Mouse (Mus musculus) MEL (cell line): Measurements from ENCODE around the gene Tgfb1i1. TPM values are rescaled to one million over a fixed set of nuclear protein-coding genes. Genes with fewer than 3 reads are reported as not detected.

Source experiments
- DNase-seq: peaks from one replicate; pipeline ENCODE4 v3.0.0; 2011; ENCODE audit warnings: low read depth, low spot score
- H3K27ac ChIP-seq: 2 replicates; pipeline ENCODE4 v1.5.1; 2012; ENCODE audit warnings: low read depth, mild to moderate bottlenecking, control low read depth, low read length, moderate library complexity; ENCODE audit not compliant: control insufficient read depth
- H3K27me3 ChIP-seq, 2 experiments: fragments of 150-350 bp in 1 of 2; sonication (generic) in 1 of 2; 2 replicates each; pipeline ENCODE4 v1.6.1; 2012; ENCODE audit warnings: low read length in 2 of 2, mild to moderate bottlenecking in 2 of 2, improper control_type of control experiment in 1 of 2, moderate library complexity in 1 of 2; ENCODE audit not compliant: insufficient read depth in 2 of 2, control insufficient read depth in 1 of 2
- H3K36me3 ChIP-seq, 2 experiments: 2 replicates each; pipeline ENCODE4 v1.6.1; 2012 to 2014; ENCODE audit warnings: low read length in 2 of 2, improper control_type of control experiment in 1 of 2, inconsistent platforms in 1 of 2, mild to moderate bottlenecking in 1 of 2; ENCODE audit not compliant: insufficient read depth in 2 of 2, control insufficient read depth in 1 of 2
- H3K4me1 ChIP-seq, 2 experiments: fragments of 150-350 bp in 1 of 2; sonication (generic) in 1 of 2; 2 replicates each; pipeline ENCODE4 v1.6.1; 2012; ENCODE audit warnings: low read length in 2 of 2, improper control_type of control experiment in 1 of 2, mild to moderate bottlenecking in 1 of 2; ENCODE audit not compliant: insufficient read depth in 2 of 2, control insufficient read depth in 1 of 2
- H3K4me3 ChIP-seq, 2 experiments: fragments of 150-350 bp in 1 of 2; sonication (generic) in 1 of 2; 2 replicates each; pipeline ENCODE4 v1.5.1; 2012; ENCODE audit warnings: low read depth in 2 of 2, low read length in 2 of 2, mild to moderate bottlenecking in 2 of 2, moderate library complexity in 2 of 2, control low read depth in 1 of 2, improper control_type of control experiment in 1 of 2; ENCODE audit not compliant: control insufficient read depth in 1 of 2, insufficient read depth in 1 of 2
- H3K79me2 ChIP-seq: 2 replicates; pipeline ENCODE4 v1.6.1; 2012; ENCODE audit warnings: mild to moderate bottlenecking, low read length, moderate library complexity; ENCODE audit not compliant: control insufficient read depth, poor library complexity, insufficient read depth
- H3K9ac ChIP-seq: 2 replicates; pipeline ENCODE4 v1.6.1; 2012; ENCODE audit warnings: low read depth, mild to moderate bottlenecking, control low read depth, low read length, moderate library complexity; ENCODE audit not compliant: control insufficient read depth, poor library complexity, severe bottlenecking
- H3K9me3 ChIP-seq: fragments of 150-350 bp; sonication (generic); replicated peaks from 2 replicates; pipeline ENCODE4 v1.6.1; 2012; ENCODE audit warnings: mild to moderate bottlenecking, low read length, improper control_type of control experiment, moderate library complexity; ENCODE audit not compliant: insufficient read depth
- BHLHE40 ChIP-seq: IDR thresholded peaks from 2 replicates; pipeline ENCODE4 v1.6.1; 2012; ENCODE audit warnings: low read depth, mild to moderate bottlenecking, inconsistent platforms, low read length, improper control_type of control experiment, borderline replicate concordance
- CHD2 ChIP-seq: IDR thresholded peaks from 2 replicates; pipeline ENCODE4 v1.6.1; 2011; ENCODE audit warnings: low read length, improper control_type of control experiment
- E2F4 ChIP-seq: IDR thresholded peaks from 2 replicates; pipeline ENCODE4 v1.6.1; 2011; ENCODE audit warnings: low read depth, low read length, improper control_type of control experiment, borderline replicate concordance
- ETS1 ChIP-seq: IDR thresholded peaks from 2 replicates; pipeline ENCODE4 v1.6.1; 2012; ENCODE audit warnings: low read depth, mild to moderate bottlenecking, inconsistent platforms, low read length, improper control_type of control experiment, moderate library complexity
- GABPA ChIP-seq: IDR thresholded peaks from 2 replicates; pipeline ENCODE4 v1.6.1; 2012; ENCODE audit warnings: low read depth, mild to moderate bottlenecking, inconsistent platforms, low read length, improper control_type of control experiment, moderate library complexity
- GATA1 ChIP-seq: IDR thresholded peaks from 2 replicates; pipeline ENCODE4 v1.6.1; 2011; ENCODE audit warnings: low read depth, low read length, improper control_type of control experiment
- KAT2A ChIP-seq: conservative IDR thresholded peaks from 2 replicates; pipeline ENCODE4 v1.6.1; 2012; ENCODE audit warnings: low read depth, low read length, improper control_type of control experiment, inconsistent platforms
- MAX ChIP-seq: IDR thresholded peaks from 2 replicates; pipeline ENCODE4 v1.6.1; 2011; ENCODE audit warnings: low read length, improper control_type of control experiment
- MAZ ChIP-seq: IDR thresholded peaks from 2 replicates; pipeline ENCODE4 v1.6.1; 2012; ENCODE audit warnings: low read depth, mild to moderate bottlenecking, inconsistent platforms, low read length, improper control_type of control experiment
- MEF2A ChIP-seq: IDR thresholded peaks from 2 replicates; pipeline ENCODE4 v1.6.1; 2014; ENCODE audit warnings: low read depth, mild to moderate bottlenecking, inconsistent platforms, low read length, improper control_type of control experiment; ENCODE audit not compliant: poor library complexity, insufficient replicate concordance, severe bottlenecking; ENCODE audit errors: extremely low read depth
- NELFE ChIP-seq: IDR thresholded peaks from 2 replicates; pipeline ENCODE4 v1.6.1; 2011; ENCODE audit warnings: low read depth, low read length, improper control_type of control experiment
- POLR2A ChIP-seq, 2 experiments: IDR thresholded peaks; 2 replicates each; pipeline ENCODE4 v1.6.1; 2011 to 2012; ENCODE audit warnings: low read length in 2 of 2, mild to moderate bottlenecking in 2 of 2, control low read depth in 1 of 2, improper control_type of control experiment in 1 of 2, low read depth in 1 of 2, moderate library complexity in 1 of 2; ENCODE audit not compliant: control insufficient read depth in 1 of 2, insufficient read depth in 1 of 2, poor library complexity in 1 of 2
- POLR2AphosphoS5 ChIP-seq: IDR thresholded peaks from 2 replicates; pipeline ENCODE4 v1.6.1; 2012; ENCODE audit warnings: low read depth, borderline replicate concordance, mild to moderate bottlenecking, inconsistent platforms, low read length, moderate library complexity, mixed read lengths
- RAD21 ChIP-seq: IDR thresholded peaks from 2 replicates; pipeline ENCODE4 v1.6.1; 2011; ENCODE audit warnings: mild to moderate bottlenecking, low read depth, low read length, improper control_type of control experiment
- SMC3 ChIP-seq: IDR thresholded peaks from 2 replicates; pipeline ENCODE4 v1.6.1; 2011; ENCODE audit warnings: low read depth, low read length, improper control_type of control experiment
- TBP ChIP-seq: IDR thresholded peaks from 2 replicates; pipeline ENCODE4 v1.8.0; 2011; ENCODE audit warnings: low read depth, low read length, improper control_type of control experiment
- USF2 ChIP-seq, 2 experiments: IDR thresholded peaks; 2 replicates each; pipeline ENCODE4 v1.6.1; 2011 to 2012; ENCODE audit warnings: improper control_type of control experiment in 2 of 2, low read length in 2 of 2, borderline replicate concordance in 1 of 2, inconsistent platforms in 1 of 2, low read depth in 1 of 2, mild to moderate bottlenecking in 1 of 2; ENCODE audit not compliant: insufficient read depth in 1 of 2
- ZKSCAN1 ChIP-seq: IDR thresholded peaks from 2 replicates; pipeline ENCODE4 v1.6.1; 2012; ENCODE audit warnings: low read depth, mild to moderate bottlenecking, inconsistent platforms, low read length, improper control_type of control experiment, moderate library complexity
- ZMIZ1 ChIP-seq: IDR thresholded peaks from 2 replicates; pipeline ENCODE4 v1.6.1; 2012; ENCODE audit warnings: low read depth, mild to moderate bottlenecking, inconsistent platforms, low read length, improper control_type of control experiment, moderate library complexity
- ZNF384 ChIP-seq: IDR thresholded peaks from 2 replicates; pipeline ENCODE4 v1.6.1; 2012; ENCODE audit warnings: low read depth, mild to moderate bottlenecking, inconsistent platforms, low read length, improper control_type of control experiment
- polyA plus RNA-seq, 2 experiments: library from polyadenylated mRNA; stranded (reverse) in 1 of 2; unstranded in 1 of 2; fragments of >175 nt in 1 of 2; fragments of >200 nt in 1 of 2; gene quantifications; 2 replicates each; pipeline versions ENCODE4 v1.2.1 to v1.2.4; 2012; ENCODE audit warnings: low replicate concordance in 2 of 2, low read depth in 1 of 2; ENCODE audit not compliant: insufficient read length in 2 of 2, insufficient read depth in 1 of 2, missing spikeins in 1 of 2
- total RNA-seq: library from RNA; depleted of rRNA; stranded (reverse); fragments of 300-350 nt; gene quantifications from 2 replicates; pipeline ENCODE4 v1.2.3, GENCODE M21; 2012; rRNA removed

The Tgfb1i1 gene
- total and polyA plus RNA-seq, 3 experiments = 0.21 TPM; not detected in 2

GRCm38 (mm10) chr7:128304907-128305306, 58.3 kb downstream of the Tgfb1i1 start:
- no peak for DNase-seq
- TF ChIP-seq E2F4 = no peak
- no peak for TF ChIP-seq TBP
- TF ChIP-seq POLR2AphosphoS5 = no peak
- no peak for TF ChIP-seq MAX
- no peak for TF ChIP-seq ZKSCAN1
- no peak; the same call in 1 of the 2 replicates for TF ChIP-seq RAD21
- no peak for TF ChIP-seq KAT2A
- TF ChIP-seq POLR2A (IDR thresholded peaks at IDR 0.05; ENCODE audit: control insufficient read depth in 1 of 2, insufficient read depth in 1 of 2, low read depth in 1 of 2, low read length in 2 of 2, poor library complexity in 1 of 2) = no peak
- no peak for TF ChIP-seq ZMIZ1
- TF ChIP-seq CHD2 = no peak
- TF ChIP-seq ETS1 = no peak
- no peak for TF ChIP-seq GABPA
- TF ChIP-seq NELFE = no peak
- TF ChIP-seq USF2 (IDR thresholded peaks at IDR 0.05; ENCODE audit: borderline replicate concordance in 1 of 2, insufficient read depth in 1 of 2, low read depth in 1 of 2, low read length in 2 of 2) = no peak
- TF ChIP-seq MEF2A = no peak
- no peak for TF ChIP-seq SMC3
- no peak for TF ChIP-seq BHLHE40
- no peak for TF ChIP-seq ZNF384
- no peak for TF ChIP-seq GATA1
- no peak for TF ChIP-seq MAZ
- Histone ChIP-seq H3K27me3 (no peaks in the 10 kb centered on the region), H3K4me3 (no peak overlapping the region), H3K79me2 (no peaks in the 10 kb centered on the region), H3K4me1 (peaks cover 7% of the 10 kb centered on the region in 2 experiments; a peak in 3 of 4 replicates), H3K27ac (no peak overlapping the region), H3K9ac (no peak overlapping the region), H3K36me3 (peaks cover 0 to 23% of the 10 kb centered on the region in 2 experiments; a peak in 2 of 4 replicates), H3K9me3 (no peaks in the 10 kb centered on the region)

Other genes starting within 250 kb of the Tgfb1i1 start
- 0.13 and 0.19 TPM in 2 replicates for gene Trim72, start 242.9 kb upstream of the Tgfb1i1 start, total RNA-seq
- gene Trim72, start 242.9 kb upstream of the Tgfb1i1 start, polyA plus RNA-seq = under 1 TPM in 1 of 2 experiments, not detected in 1; 0.14 TPM
- not detected in 2 replicates for gene Itgam, start 184.2 kb upstream of the Tgfb1i1 start, total RNA-seq
- gene Itgam, start 184.2 kb upstream of the Tgfb1i1 start, polyA plus RNA-seq = not detected
- not detected in 2 replicates for gene Gm49368, start 184.1 kb upstream of the Tgfb1i1 start, total RNA-seq
- gene Gm49368, start 184.1 kb upstream of the Tgfb1i1 start, polyA plus RNA-seq = not detected
- gene Itgax, start 117.3 kb upstream of the Tgfb1i1 start, total RNA-seq = 0.08 TPM in 1 of 2 replicates, not detected in the other
- under 1 TPM in 1 of 2 experiments, not detected in 1; 0.01 TPM for gene Itgax, start 117.3 kb upstream of the Tgfb1i1 start, polyA plus RNA-seq
- gene Itgad, start 92.4 kb upstream of the Tgfb1i1 start, total RNA-seq = not detected in 2 replicates
- gene Itgad, start 92.4 kb upstream of the Tgfb1i1 start, polyA plus RNA-seq = not detected
- gene Cox6a2, start 40.4 kb upstream of the Tgfb1i1 start, total RNA-seq = 2.9 and 3.1 TPM in 2 replicates
- gene Cox6a2, start 40.4 kb upstream of the Tgfb1i1 start, polyA plus RNA-seq = 10 to 100 TPM in 1 of 2 experiments, not detected in 1; 18.2 TPM
- gene Armc5, start 9.5 kb upstream of the Tgfb1i1 start, total RNA-seq = 13.3 and 14.6 TPM in 2 replicates
- 10 to 100 TPM in 1 of 2 experiments, not detected in 1; 23.7 TPM for gene Armc5, start 9.5 kb upstream of the Tgfb1i1 start, polyA plus RNA-seq
- 1.2 and 1.5 TPM in 2 replicates for gene 9130023H24Rik, start 8.8 kb upstream of the Tgfb1i1 start, total RNA-seq
- gene 9130023H24Rik, start 8.8 kb upstream of the Tgfb1i1 start, polyA plus RNA-seq = under 1 TPM in 1 of 2 experiments, not detected in 1; 0.96 TPM
- 0.29 and 0.58 TPM in 2 replicates for gene Slc5a2, start 18.8 kb downstream of the Tgfb1i1 start, total RNA-seq
- under 1 TPM in 1 of 2 experiments, not detected in 1; 0.25 TPM for gene Slc5a2, start 18.8 kb downstream of the Tgfb1i1 start, polyA plus RNA-seq
- 16.2 and 19.8 TPM in 2 replicates for gene BC017158, start 51.4 kb downstream of the Tgfb1i1 start, total RNA-seq
- 10 to 100 TPM in 1 of 2 experiments, not detected in 1; 41.6 TPM for gene BC017158, start 51.4 kb downstream of the Tgfb1i1 start, polyA plus RNA-seq
- gene Rgs10, start 171.9 kb downstream of the Tgfb1i1 start, total RNA-seq = 44.6 and 44.7 TPM in 2 replicates
- 10 to 100 TPM in 1 of 2 experiments, not detected in 1; 42.3 TPM for gene Rgs10, start 171.9 kb downstream of the Tgfb1i1 start, polyA plus RNA-seq
- gene Tial1, start 214.9 kb downstream of the Tgfb1i1 start, total RNA-seq = 42.7 and 54.3 TPM in 2 replicates
- gene Tial1, start 214.9 kb downstream of the Tgfb1i1 start, polyA plus RNA-seq = 100 to 1,000 TPM in 1 of 2 experiments, not detected in 1; 126 TPM